Mouse (Mus musculus) left cerebral cortex, postnatal 4 days (tissue): ENCODE results near the gene Tomm22. TPM values are rescaled to one million over a fixed set of nuclear protein-coding genes. Genes with fewer than 3 reads are reported as not detected.

Source experiments
- DNase-seq: peaks from one replicate; pipeline ENCODE4 v3.0.0-alpha.2; 2022
- intact Hi-C: fragments of 180-260 bp; cut with DNase I; formaldehyde crosslinking; loops from one replicate; pipeline ENCODE4 v1.15.1; 2025
- total RNA-seq, 2 experiments: library from RNA; stranded (reverse); gene quantifications; 2 replicates each; pipeline ENCODE4 v1.2.3; 2021

The Tomm22 gene
- total RNA-seq, 2 experiments from 2014 or later = 109 to 110 TPM

DNA sequence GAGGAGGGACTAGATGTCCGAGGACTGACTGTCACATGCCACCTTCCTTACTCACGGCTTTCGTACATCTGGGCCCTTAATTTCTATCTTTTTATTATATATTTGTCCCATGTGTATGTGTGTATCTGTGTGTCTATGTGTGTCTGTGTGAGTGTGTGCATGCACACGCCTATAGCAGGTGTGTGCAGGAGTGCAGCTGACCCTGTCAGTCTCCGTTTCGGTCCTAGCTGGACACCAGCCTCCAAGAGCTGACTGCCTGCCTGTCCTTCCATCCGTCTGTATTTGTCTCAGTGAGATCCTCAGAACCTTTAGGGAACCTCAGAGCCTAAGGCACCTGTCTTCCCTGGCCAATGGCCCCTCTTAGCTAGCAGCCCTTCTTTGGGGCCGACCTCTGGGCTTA is 49.6 kb downstream of the Tomm22 start:
- intact Hi-C loops = no loop called here
- DNase-seq = no peak

DNA sequence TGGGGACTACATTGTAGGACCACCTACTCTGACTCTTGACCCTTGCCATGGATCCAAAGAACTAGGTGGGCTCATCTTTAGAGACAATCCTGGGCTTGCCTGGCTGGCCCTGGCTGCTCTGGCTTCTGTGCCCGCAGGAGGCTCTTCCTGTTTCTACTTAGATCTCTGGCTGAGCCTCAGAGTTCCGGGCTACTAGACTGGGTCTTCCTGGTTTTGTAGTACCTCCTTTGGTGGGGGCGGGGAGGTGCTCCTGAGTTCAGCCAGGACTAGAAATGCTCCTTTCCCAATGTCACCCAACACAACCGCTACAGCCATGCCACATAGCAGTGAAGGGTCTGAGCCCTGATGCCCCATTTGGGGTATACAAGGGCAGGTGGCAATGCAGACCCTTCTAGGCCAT is 50.1 kb downstream of the Tomm22 start:
- intact Hi-C loops = no loop called here
- DNase-seq = no peak

Other genes starting within 250 kb of the Tomm22 start
- gene Csnk1e, start 215.3 kb upstream of the Tomm22 start, total RNA-seq = 100 to 1,000 TPM; 285 to 296 TPM
- gene Kcnj4, start 165.6 kb upstream of the Tomm22 start, total RNA-seq = 10 to 100 TPM; 29.9 to 39.5 TPM
- gene Kdelr3, start 154.4 kb upstream of the Tomm22 start, total RNA-seq = under 1 TPM; 0.72 to 0.91 TPM
- gene Ddx17, start 124.1 kb upstream of the Tomm22 start, total RNA-seq = 100 to 1,000 TPM; 446 to 452 TPM
- gene Dmc1, start 65.8 kb upstream of the Tomm22 start, total RNA-seq = 1 to 10 TPM; 1.6 to 2.3 TPM
- gene Fam227a, start 11.9 kb upstream of the Tomm22 start, total RNA-seq = 10 to 100 TPM; 13.5 to 17.2 TPM
- gene Cby1, start 11.7 kb upstream of the Tomm22 start, total RNA-seq = 10 to 100 TPM; 55.6 to 60.1 TPM
- gene Josd1, start 17.1 kb downstream of the Tomm22 start, total RNA-seq = 10 to 100 TPM; 31.2 to 32.0 TPM
- gene Gtpbp1, start 20.0 kb downstream of the Tomm22 start, total RNA-seq = 10 to 100 TPM; 62.4 to 62.9 TPM
- 10 to 100 TPM; 27.0 to 29.4 TPM for gene Sun2, start 71.7 kb downstream of the Tomm22 start, total RNA-seq
- 10 to 100 TPM; 30.4 to 34.4 TPM for gene Dnal4, start 107.0 kb downstream of the Tomm22 start, total RNA-seq
- gene Nptxr, start 133.9 kb downstream of the Tomm22 start, total RNA-seq = 100 to 1,000 TPM; 240 to 277 TPM
- 10 to 100 TPM in 1 of 2 experiments, 1 to 10 TPM in 1; 6.6 to 14.9 TPM for gene Npcd, start 163.4 kb downstream of the Tomm22 start, total RNA-seq
- gene Cbx6, start 163.8 kb downstream of the Tomm22 start, total RNA-seq = 100 to 1,000 TPM; 105 to 125 TPM
- gene Apobec3, start 220.8 kb downstream of the Tomm22 start, total RNA-seq = 1 to 10 TPM; 4.7 to 6.0 TPM